Mouse (Mus musculus): Measurements from ENCODE around the gene Hspe1.
"Not testable (repeated sequence)": the region's sequence is repeated elsewhere in the genome, so short reads cannot be mapped to it uniquely, and the experiment has no call there.

Hspe1 gene

DNA sequence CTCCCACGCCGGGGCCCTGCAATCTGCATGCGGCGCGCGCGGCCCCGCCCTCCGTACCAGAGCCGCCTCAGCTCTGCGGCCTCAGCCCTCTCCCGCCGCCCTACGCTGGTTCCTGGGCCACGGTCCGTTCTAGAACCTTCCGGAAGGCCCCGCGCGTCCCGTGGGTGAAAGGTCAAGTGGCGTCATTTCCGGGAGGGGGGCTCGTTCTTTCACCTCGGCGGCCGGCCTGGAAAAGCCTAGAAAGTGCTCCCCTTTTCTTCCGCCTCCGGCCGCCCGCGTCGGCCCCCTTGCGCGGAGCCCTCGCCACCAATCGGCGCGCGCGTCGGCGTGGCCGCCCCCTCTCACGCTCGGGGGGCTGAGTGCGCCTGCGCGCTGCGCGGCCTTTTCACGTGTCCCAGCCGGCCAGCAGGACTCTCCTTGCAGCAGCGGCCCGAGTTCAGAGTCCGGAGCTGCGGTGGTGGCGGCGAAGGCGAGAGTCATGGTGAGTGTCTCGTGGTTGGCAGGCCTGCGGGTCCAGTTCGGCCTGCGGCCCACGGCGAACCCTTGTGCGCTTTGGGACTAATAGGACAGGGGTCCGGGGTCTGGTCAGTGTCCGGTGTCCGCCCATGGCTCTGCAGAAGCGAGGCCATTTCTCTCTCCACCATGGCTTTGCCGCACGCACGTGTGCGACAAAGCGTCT, at the start of gene Hspe1, which contains the start of gene Hspd1:
Gene Hspe1, plus strand, starts transcription at position 201 of the 679 bp plus-strand sequence.
Gene Hspd1, minus strand, starts transcription at position 312 of the 679 bp plus-strand sequence.
- peak; percentile 98 to 99 for DNase-seq

DNA sequence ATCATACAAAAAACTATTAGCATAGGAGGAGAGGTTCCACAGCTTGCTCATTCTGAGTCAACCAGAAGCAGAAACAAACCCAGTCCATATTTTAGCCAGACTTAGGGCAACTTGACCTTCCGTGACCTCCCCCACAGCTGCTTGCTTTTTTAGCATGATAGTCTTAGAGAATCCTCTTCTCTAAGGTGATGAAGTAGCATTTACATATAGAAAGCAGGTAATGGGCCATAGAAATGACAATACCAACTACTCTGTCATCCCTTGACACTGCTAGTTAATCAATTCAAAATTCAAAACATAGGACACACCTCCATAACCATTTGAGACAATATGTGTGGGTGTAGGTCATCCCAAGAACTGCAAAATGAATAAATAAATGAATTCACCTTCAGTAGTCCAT, 48.0 kb upstream of the Hspe1 start:
- no peak for DNase-seq

DNA sequence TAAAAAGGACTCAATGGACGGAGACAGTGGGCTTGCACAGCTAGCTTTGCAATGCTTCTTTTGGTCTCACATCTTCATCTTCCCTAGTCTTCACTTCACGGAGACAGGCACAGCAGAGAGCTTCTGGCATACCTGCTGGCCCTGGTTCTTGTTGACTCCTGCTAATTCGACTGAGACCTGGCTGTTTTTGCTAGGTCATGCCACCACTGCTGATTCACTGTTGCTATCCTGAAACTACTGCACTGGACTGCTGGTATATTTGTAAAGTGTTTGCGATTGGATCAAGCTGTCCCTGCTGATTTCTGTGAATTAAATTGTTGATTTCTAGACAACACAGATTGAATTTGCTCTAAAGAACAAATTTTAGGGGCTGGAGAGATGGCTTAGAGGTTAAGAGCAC, 46.2 kb upstream of the Hspe1 start:
- DNase-seq, result no peak

DNA sequence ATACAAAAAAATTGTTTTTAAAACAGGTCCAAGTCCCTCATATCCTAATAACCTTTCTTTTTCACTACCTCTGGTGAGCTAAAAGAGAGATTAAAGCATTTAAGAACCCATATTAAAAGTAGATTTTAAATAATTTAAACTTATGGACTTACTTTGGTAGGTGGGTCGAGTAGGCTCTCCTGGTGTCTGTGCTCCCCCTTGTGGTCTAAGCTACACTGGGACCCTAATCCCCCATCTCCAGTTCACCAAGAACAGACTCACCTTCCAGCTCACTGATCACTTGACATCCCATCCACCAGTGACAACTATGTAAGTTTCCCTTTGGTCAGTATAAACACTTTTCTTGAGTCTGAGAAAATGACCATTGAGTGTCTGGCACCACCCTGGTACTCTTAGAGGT, 45.7 kb upstream of the Hspe1 start:
- DNase-seq, result peak; percentile 30 to 32

DNA sequence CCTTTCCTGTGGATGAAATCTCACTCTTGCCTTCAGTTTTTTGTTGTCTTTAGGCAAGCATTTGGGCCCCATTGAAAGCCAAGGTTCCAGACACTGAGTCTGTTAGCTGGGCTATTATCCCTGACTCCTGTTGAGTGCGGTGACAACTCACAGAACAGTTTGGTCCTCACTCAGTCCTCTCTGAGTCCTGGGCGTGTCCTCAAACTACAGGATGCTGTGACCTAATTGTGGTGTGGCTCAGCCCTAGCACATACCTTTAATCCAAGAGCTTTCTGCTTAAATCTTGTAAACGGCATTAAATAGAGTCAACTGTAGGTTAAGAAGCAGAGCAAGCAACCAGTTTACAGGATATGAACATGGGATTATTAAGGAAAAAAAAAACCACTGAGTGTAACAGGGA, 44.8 kb upstream of the Hspe1 start:
- no peak for DNase-seq

DNA sequence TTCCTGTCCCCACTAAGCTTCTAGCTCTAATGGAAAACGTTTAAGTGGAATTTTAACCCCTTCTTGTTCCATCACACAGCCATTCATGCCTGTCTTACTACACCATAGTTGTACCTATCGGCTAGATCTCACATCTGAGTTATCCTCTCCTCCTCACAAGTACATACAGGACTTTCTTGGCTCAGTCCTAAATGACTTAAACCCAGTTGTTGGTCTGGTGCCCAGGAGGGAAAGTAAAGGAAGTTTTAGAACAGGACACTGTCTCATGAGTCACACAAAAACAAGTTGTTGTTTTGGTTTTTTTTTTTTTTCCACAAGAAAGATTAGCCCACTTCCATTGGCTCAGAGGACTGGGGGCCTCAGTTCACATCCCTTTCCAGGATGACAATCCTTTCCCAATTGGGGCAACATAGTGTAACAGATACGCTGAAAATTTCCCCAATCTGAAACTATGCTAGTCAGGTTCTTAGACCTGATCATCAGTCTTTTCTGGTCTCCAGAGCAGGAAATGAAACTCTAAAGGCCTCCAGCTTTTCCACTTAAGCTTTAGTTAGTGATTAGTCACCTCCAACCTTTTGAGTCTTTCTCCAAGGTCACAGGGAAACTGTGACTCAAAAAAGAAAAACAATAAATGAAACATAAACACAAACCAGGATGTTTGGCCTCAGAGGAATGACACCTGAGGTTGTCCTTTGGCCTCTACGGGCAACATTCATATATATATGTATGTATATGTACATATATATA, 38.9 kb upstream of the Hspe1 start:
- no peak for DNase-seq

DNA sequence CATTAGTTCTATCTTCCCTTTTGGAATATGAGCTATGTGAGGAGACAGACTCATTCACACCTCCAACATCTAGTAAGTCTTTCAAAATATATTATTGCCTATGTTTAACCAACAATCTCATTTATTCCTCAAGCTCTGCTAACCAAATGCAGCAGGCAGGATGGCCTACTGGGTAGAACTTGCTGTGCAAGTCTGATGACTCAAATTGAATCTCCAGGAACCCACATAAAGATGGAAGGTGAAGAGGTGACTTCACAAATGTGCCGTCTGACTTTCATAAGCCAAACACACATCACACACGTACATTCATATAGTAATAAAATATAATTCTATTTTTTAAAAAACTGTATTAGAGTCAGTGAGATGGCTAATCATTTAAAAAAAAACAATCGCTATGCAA, 36.3 kb upstream of the Hspe1 start:
- no peak for DNase-seq

DNA sequence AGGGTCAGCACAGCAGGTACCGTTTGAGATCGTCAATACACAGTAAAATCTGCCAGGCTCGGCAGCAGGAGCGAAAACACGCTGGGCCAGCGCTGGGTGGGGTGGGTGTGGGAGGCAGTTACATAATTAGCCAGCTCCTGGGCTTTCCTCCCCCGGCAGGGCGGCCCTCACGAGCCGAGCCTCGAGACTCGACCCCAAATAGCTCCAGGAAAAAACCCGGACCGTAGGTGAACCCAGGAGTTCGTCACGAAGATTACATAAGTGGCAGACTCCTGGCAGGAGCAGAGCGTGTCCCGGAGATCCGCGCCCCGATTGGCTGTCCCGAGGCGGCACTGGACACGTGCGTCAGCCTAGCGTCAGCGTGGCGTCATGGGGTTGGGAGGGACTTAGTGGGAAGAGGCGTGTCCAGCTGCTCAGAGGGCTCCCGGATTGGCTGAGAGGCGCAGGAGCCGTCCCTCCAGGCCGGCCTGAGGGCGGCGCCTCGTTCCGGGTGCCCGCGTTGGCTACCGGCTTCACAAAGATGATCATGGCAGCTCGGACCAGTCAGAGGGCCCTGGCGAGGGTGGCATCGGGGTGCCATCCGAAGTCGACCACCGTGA, 35.5 kb upstream of the Hspe1 start, which contains the start of gene Coq10b:
Gene Coq10b, plus strand, starts transcription at position 416 of the 599 bp plus-strand sequence.
- DNase-seq, result peak; percentile 97

DNA sequence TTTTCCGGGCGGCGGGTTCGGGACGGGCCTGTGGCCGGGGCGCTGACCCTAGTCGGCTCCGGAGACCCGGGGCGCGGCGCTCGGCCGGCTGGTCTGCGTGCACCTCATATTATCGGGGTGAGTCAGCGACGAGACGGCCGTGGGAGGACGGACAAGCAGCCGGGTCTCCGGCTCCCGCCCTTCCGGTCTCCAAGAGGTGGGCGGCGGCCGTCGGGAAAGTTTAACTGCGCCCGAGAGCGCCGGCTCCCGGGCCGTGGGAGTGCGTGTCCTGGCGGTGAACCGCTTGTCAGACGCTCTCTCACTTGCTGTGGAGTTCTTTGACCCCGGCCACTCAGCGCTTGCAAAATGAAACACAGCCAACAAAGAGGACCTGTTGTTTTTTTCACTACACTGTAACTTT, 34.9 kb upstream of the Hspe1 start:
- DNase-seq, result no peak

DNA sequence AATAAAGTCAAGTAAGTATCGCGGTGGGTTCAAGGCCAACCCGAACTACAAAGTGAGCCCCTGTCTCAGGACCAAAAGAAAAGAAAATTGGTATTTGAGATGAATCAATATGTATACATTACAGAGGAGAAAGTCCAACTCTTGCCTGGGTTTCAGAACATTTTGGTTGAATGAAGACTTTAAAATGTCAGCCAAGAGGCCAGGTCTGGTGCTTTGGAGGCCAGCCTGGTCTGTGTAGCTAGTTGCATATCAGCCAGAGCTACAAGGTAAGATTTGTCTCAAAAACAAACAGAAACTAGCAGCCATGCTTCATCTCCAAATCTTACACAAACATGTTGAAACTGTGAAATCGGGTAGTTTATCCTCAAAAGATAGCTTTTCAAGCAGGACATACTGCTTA, 34.3 kb upstream of the Hspe1 start:
- no peak for DNase-seq

DNA sequence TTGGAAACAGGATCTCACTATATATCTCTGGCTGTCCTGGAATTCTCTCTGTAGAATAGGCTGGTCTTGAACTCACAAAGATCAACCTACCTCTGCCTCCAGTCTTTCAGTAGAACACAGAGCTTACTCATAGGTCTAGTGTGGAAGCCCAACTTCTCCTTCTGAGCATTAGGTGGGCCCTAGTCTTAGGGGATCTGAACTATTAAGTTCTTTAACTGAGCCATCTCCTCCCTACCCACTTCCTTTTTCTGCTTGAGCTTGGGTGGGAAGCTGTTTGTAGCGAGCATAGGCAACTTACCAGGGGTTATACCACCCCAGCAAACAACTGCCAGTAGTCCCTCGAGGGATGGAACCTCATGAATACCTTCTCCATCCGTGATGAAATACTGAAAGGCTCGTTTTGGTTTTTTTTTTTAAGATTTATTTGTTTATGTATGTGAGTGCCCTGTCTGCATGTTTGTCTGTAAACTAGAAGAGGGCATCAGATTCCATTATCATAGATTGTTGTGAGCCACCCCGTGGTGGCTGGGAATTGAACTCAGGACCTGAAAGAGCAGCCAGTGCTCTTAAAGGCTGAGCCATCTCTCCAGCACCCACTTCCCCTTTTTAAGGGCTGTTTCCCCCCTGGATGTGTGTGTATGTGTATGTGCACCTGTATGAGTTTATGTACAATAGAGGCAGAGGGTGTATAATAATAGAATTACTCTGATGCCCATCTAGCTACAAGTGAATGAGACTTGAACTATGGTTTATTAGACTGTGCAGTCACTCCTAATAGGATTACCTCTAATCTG, 32.4 kb upstream of the Hspe1 start:
- DNase-seq, result no peak

DNA sequence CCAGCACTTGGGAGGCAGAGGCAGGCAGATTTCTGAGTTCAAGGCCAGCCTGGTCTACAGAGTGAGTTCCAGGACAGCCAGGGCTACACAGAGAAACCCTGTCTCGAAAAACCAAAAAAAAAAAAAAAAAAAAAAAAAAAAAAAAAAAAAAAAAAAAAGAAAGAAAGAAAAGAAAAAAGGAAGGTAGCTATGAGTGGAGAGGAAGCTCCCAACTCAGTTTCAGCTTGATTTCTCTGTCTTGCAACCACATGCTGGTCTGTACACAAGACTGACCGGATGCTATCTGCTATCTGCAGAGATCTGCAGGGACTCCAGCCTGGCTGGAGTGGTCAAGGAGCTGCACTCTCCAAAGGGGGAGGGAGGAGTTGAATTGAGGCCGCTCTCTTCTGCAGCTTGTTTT, 29.5 kb upstream of the Hspe1 start:
- not testable (repeated sequence) for DNase-seq

DNA sequence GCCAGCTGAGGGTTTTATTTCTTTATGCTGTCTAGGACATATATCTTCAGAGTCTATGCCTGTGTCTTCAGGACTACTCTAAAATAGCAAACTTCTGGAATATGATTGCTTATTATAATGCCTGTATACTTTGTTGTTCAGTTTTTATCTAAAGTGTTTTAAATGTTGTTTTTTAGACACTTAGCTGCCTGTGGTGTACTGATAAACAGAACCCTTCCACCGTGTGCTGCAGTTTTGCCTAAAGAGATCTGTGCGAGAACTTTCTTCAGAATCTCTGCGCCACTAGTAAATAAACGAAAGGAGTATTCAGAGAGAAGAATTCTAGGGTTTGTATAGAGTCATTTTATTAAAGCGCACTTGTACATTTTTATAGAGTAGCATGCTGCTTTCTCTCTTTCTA, 26.8 kb upstream of the Hspe1 start:
- no peak for DNase-seq

DNA sequence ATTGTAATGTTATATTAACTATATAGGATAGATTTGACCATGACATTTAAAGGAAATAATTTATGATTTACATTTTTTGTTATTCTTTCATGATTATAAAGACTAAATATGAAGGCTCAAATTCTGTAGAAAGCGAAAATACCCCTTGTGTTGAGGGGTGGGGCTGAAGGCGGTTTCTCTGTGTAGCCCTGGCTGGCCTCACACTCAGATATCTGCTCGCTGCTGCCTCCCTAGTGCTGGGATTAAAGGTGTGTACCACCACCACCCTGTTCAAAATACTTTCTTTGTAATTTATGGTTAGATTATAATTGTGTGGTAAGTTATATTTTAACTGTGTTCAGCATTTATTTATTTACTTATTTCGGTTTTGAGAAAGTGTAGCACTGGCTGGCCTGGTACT, 26.2 kb upstream of the Hspe1 start:
- DNase-seq, result no peak

DNA sequence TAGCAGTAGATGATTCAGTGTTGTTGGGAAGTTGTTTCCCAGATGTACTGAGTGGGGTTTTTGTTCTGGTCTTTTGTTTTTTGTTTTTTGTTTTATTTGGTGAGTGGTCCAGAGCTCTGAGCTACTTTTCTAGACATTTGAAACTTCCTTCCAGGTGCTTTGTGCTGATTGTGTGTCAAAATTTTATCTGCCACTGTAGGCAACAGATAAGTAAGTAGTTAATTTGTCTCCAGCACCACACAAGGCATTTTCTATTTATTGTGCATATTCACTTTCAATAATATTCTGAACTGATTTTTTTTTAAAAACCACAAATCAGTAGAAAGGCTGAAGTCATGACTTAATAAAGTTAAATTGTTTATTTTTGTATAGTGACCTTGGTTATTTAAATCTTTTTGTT, 15.6 kb upstream of the Hspe1 start:
- not testable (repeated sequence) for DNase-seq

DNA sequence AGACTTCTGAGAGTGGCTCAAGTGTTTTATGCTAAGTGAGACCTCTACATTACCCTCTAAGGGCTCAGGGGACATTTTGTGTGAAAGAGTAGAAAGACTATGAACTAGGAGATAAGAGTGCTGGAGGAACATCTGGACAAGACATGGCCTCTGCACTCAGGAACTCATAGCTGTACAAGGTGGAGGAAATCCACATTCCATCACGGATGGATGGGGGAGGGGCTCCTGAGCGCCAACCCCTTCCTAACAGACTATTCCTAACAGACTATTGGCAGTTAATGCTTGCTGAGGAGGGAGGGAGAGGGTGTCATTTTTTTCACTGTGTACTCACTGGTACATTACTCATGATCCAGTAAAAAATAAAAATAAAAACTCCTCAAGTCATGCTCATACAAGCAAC, 13.2 kb upstream of the Hspe1 start:
- DNase-seq, result no peak

DNA sequence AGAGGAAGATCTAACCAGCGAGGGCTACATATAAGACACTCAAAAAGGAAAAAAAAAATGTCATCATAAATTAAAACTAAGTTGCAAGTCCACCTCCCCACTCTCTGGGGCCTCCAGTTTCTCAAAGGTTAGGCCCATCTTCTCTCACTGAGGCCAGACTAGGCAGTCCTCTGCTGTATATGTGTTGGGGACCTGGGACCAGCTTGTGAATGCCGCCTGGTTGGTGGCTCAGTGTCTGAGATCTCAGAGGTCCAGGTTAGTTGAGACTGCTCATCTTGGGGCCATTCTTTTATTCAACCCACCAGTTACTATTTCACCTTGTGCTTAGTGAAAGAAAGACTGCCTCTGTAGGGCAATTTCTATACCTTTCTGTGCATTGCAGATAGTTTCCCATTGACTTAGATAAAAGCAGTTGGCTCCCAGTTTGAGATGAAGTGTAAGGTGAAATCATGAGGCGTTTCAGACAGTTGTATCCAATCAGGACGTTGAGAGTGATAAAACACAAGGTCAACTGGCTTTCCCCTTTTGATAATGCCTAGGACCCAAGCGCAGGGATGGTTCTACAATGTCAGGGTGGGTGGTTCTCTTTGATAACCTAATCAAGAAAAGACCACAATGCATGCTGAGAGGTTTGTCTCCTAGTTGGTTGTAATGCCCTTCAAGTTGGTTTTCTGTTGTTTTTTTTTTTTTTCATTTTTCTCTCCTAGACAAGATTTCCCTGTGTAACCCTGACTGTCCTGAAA, 12.1 kb upstream of the Hspe1 start:
- DNase-seq, result no peak

DNA sequence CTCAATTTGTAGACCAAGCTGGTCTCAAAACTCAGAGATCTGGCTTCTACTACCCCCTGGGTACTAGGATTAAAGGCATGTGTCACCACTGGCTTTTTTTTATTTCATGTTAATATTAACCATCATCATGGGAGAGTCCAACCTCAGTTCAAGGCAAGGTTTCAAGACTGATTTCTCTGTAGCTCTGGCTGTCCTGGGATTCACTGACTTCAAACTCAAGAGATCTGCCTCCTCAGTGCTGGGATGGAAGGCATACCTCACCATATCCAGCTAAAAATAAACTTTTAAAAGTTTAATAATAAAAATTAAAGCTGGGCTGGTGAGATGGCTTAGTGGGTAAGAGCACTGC, 11.6 kb upstream of the Hspe1 start:
- no peak for DNase-seq

DNA sequence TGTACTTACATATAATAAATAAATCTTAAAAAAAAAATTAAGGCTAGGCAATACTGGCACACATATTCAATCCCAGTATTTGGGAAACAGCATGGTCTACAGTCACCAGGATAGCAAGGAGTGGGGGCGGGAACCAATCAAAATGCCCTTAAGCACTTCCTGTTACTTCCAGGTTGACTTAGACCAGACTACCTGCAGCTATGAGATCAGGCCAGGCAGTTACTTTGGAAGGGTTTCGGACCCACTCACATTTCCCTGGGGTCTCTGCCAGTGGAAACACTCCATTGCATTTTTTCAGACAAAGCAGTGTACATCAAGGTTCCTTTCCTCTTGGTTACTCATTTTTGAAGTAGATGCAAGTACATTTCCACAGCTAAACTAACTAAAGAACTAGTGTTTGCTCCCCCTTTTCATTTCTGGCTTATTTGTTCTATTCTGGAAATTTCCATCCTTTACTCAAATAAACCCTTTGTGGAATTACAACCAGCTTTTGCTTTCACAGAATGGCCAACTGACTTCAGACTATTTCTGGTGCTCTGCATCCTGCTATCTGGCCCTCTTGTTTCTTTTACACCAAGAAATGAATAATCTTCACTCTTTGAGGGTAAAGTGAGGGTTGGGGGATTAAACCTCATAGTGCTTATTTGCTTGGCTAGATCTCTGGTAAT, 10.9 kb upstream of the Hspe1 start:
- DNase-seq, result no peak

DNA sequence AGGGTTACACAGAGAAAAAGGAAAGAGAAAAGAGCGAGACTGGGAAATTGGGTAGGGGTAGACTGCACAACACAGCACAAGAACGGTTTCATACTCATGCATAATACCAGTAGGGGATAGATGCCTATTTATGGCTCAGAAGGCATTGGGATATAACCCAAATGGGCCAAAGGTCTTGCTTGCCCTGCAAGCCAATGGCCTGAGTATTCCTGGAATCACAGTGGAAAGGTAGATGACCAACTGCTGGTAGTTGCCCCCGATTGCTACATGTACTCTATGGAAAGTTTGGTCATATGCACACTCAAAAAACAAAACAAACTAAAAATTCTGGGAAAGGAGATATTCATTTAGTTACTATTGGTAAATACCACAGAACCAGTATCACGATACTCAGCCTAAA, 8.3 kb upstream of the Hspe1 start:
- DNase-seq, result no peak

DNA sequence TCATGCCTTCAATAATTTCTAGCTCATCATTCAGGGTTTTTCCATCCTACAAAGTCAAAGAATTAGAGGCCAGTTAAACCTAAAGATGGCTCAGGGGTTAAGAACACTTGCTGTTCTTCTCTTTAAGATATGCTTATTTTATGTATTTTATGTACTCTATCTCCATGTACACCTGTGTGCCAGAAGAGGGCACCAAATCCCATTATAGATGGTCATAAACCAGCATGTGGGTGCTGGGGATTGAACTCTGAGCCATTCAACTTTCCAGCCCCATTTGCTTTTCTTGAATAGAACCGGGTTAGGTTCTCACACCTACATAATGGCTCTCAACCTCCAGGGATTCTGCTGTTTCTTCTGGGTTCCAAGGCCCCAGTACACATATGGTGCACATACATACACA, 5.8 kb upstream of the Hspe1 start:
- DNase-seq, result no peak

DNA sequence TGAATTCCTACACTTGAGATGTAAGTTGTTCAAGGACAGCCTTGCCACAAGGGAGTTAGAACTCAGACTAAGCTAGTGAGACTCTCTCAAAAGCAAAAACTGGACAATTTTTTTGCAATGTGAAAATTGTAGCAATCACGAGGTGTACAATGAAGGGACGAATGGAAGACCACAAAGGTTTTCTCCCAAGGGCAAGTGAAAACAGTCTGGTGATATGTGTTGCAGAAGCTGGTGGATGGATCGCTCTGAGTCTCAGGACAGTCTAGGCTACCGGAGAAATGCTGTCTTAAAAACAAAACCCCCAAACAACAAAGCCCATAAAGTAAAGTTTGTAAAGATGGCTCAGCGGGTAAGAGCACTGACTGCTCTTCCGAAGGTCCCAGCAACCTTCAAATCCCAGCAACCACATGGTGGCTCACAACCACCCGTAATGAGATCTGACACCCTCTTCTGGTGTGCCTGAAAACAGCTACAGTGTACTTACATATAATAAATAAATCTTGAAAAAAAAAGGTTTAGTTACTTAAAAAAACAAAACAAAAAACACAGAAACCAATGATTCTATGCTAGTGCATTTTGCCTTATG, 2.1 kb upstream of the Hspe1 start:
- no peak for DNase-seq

All from thymus, postnatal 36 days (tissue).